Mouse (Mus musculus) common myeloid progenitor, adult 5-6 weeks (primary cell): ENCODE measurements at regions not wholly inside any gene's neighbourhood (a gene's known extent, or its start where the extent isn't known, plus 50 kb on each side); places are given as distances from the start of the nearest gene placed in this dataset.

Experiments
- ATAC-seq: replicated peaks from 2 replicates; pipeline ENCODE4 v1.8.0; 2016; ENCODE audit warnings: low read depth, mild to moderate bottlenecking, moderate TSS enrichment, inconsistent platforms; ENCODE audit not compliant: poor library complexity, severe bottlenecking

- no peak for ATAC-seq
Observed at GRCm38 (mm10) chr3:109224526-109224925, 101.6 kb downstream of the Slc25a24 start.

GRCm38 (mm10) chr3:109234275-109234674 lies 106.2 kb upstream of the Vav3 start:
- no peak for ATAC-seq

GRCm38 (mm10) chr3:109236918-109237317 lies 103.5 kb upstream of the Vav3 start:
- peak; percentile 58 for ATAC-seq

GRCm38 (mm10) chr3:109243491-109243890 lies 97.0 kb upstream of the Vav3 start:
- ATAC-seq, result no peak

- ATAC-seq, result no peak
Observed at GRCm38 (mm10) chr3:109248801-109249200, 91.7 kb upstream of the Vav3 start.

- ATAC-seq, result no peak
Observed at GRCm38 (mm10) chr3:109249359-109249758, 91.1 kb upstream of the Vav3 start.

- no peak for ATAC-seq
Observed at GRCm38 (mm10) chr3:109249989-109250388, 90.5 kb upstream of the Vav3 start.

- peak; percentile 57 for ATAC-seq
Observed at GRCm38 (mm10) chr3:109251716-109252115, 88.7 kb upstream of the Vav3 start.

GRCm38 (mm10) chr3:109254001-109254630 lies 86.3 kb upstream of the Vav3 start:
- no peak for ATAC-seq

GRCm38 (mm10) chr3:109254957-109255356 lies 85.5 kb upstream of the Vav3 start:
- peak; percentile 85 for ATAC-seq

- no peak for ATAC-seq
Observed at GRCm38 (mm10) chr3:109256723-109257122, 83.7 kb upstream of the Vav3 start.

GRCm38 (mm10) chr3:109266947-109267346 lies 73.5 kb upstream of the Vav3 start:
- peak; percentile 69 for ATAC-seq

GRCm38 (mm10) chr3:109270783-109271182 lies 69.7 kb upstream of the Vav3 start:
- ATAC-seq, result no peak

GRCm38 (mm10) chr3:109273074-109273801 lies 67.2 kb upstream of the Vav3 start:
- 0 out of 2 replicates have a peak, but pooled peaks have one; percentile 32 for ATAC-seq

GRCm38 (mm10) chr3:109273802-109274155 lies 66.7 kb upstream of the Vav3 start:
- no peak for ATAC-seq

- no peak for ATAC-seq
Observed at GRCm38 (mm10) chr3:109279086-109279485, 61.4 kb upstream of the Vav3 start.

- ATAC-seq, result peak; percentile 90
Observed at GRCm38 (mm10) chr3:109286590-109286989, 53.9 kb upstream of the Vav3 start.
